Mouse (Mus musculus) ES-CJ7 (cell line): ENCODE results near the gene Zpbp2.

Source experiments
- DNase-seq: peaks from one replicate; pipeline ENCODE4 v3.0.0; 2011; ENCODE audit warnings: low read depth, low spot score

Zpbp2 gene

GRCm38 (mm10) chr11:98550975-98551828 lies at the start of gene Zpbp2:
Zpbp2 (plus strand) TSS chr11:98551097.
- DNase-seq: peak; percentile 93

- no peak for DNase-seq
Observed at GRCm38 (mm10) chr11:98504926-98505325, 46.0 kb upstream of the Zpbp2 start.

GRCm38 (mm10) chr11:98509434-98509833 lies 41.5 kb upstream of the Zpbp2 start:
- no peak for DNase-seq

GRCm38 (mm10) chr11:98510125-98510524 lies 40.8 kb upstream of the Zpbp2 start:
- DNase-seq: no peak

- no peak for DNase-seq
Observed at GRCm38 (mm10) chr11:98512881-98513280, 38.0 kb upstream of the Zpbp2 start.

GRCm38 (mm10) chr11:98513356-98513936 lies 37.5 kb upstream of the Zpbp2 start:
- no peak for DNase-seq

GRCm38 (mm10) chr11:98520468-98520867 lies 30.4 kb upstream of the Zpbp2 start:
- DNase-seq: no peak

- DNase-seq: no peak
Observed at GRCm38 (mm10) chr11:98525140-98525539, 25.8 kb upstream of the Zpbp2 start.

- DNase-seq: no peak
Observed at GRCm38 (mm10) chr11:98526824-98527461, 24.0 kb upstream of the Zpbp2 start.

GRCm38 (mm10) chr11:98537480-98538034 lies 13.3 kb upstream of the Zpbp2 start:
- DNase-seq: no peak

GRCm38 (mm10) chr11:98540319-98540718 lies 10.6 kb upstream of the Zpbp2 start:
- peak; percentile 51 for DNase-seq

GRCm38 (mm10) chr11:98542553-98542952 lies 8.3 kb upstream of the Zpbp2 start:
- no peak for DNase-seq

GRCm38 (mm10) chr11:98543414-98543813 lies 7.5 kb upstream of the Zpbp2 start:
- DNase-seq: no peak

- no peak for DNase-seq
Observed at GRCm38 (mm10) chr11:98544890-98545677, 5.8 kb upstream of the Zpbp2 start.

- DNase-seq: peak; percentile 71
Observed at GRCm38 (mm10) chr11:98545711-98546231, 5.1 kb upstream of the Zpbp2 start, which contains the start of gene Ikzf3. Ikzf3 (minus strand) TSS chr11:98546031.

GRCm38 (mm10) chr11:98546529-98547307 lies 4.2 kb upstream of the Zpbp2 start:
- no peak for DNase-seq

GRCm38 (mm10) chr11:98547308-98547693 lies 3.6 kb upstream of the Zpbp2 start:
- no peak for DNase-seq

- peak; percentile 33 for DNase-seq
Observed at GRCm38 (mm10) chr11:98549363-98549762, 1.5 kb upstream of the Zpbp2 start.

- no peak for DNase-seq
Observed at GRCm38 (mm10) chr11:98550311-98550974, 454 bp upstream of the Zpbp2 start.

GRCm38 (mm10) chr11:98553966-98554365 lies 3.1 kb downstream of the Zpbp2 start:
- peak; percentile 50 for DNase-seq
